Mouse (Mus musculus): Measurements from ENCODE around the gene Zfp260. TPM values are rescaled to one million over a fixed set of nuclear protein-coding genes. Genes with fewer than 3 reads are reported as not detected.

Zfp260 gene
- polyA plus RNA-seq (2015; fragmentation: Illumina TruSeq; extraction: RNeasy Lipid Tissue Mini Kit (QIAGEN cat#74804); ENCODE audit: low read depth, low replicate concordance): 67.4 TPM

DNA sequence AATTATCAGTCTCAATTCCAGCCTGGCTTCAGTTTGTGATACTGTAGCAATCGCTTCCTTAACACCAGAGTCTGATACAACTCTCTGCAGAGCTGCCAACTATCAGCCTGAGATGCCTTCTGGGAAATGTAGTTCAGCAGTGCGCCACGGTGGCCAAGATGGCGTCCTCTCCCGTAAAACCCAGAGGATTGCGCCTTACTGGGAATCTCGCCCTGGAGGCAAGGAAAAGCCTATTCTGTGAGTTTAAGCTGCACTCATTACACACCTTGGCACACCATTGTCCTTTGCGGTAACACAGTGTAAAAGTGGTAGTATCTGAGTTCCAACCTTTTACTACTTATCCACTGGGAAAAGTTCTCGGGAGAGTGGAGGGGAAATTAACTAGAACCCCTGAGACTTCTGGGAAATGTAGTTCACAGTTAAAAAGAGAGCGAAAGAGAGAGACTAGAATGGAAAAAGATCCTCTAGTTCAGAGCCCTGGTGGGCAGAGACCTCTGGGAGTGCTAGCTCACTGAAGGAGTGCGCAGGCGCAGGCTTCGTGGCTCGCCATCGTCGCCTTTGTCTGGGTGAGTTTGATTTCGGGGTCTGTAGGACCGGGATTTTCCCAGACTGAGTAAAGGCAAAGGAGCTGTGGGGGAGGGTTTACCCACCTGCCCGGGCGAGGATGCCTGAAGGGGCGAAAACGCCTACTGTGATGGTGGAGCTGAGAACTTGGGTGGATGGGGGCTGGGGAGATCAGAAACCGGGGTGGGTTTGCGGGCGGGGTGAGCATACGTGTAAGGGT lies at the start of gene Zfp260:
Gene Zfp260, plus strand, starts transcription at position 132 of the 784 bp plus-strand sequence.

DNA sequence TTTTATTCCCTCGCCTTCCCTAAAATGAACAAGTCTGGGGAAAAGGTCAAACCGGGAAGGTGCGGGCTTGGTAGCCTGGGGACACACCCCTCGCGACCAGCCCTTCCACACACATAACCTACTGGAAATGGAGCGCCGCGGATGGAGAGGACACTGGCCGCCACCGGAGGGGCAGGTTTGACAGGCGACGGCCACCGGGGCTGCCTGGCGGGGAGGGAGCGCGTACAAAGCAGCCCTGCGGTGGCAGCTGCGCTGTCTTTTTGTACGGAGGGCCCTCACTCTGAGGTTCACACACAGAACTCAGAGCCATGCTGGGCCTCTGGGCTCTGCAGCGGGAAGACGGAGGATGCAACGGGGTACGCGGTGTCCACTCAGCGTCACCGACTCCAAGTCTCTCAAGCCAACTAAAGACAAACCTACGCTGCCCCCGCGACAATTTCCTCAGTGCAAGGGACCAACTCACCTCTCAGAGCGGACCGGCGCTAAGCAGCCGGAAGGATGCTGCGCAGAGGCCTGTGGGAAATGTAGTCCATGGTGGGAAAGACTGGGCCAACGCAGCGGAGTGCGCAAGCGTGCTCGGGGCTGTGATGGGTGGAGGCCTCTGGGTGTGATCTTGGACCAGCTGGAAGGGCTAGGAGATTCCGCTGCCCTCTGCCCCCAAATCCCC lies 43.6 kb upstream of the Zfp260 start, which contains the start of gene Zfp14:
Gene Zfp14, minus strand, starts transcription at position 499 of the 667 bp plus-strand sequence.

DNA sequence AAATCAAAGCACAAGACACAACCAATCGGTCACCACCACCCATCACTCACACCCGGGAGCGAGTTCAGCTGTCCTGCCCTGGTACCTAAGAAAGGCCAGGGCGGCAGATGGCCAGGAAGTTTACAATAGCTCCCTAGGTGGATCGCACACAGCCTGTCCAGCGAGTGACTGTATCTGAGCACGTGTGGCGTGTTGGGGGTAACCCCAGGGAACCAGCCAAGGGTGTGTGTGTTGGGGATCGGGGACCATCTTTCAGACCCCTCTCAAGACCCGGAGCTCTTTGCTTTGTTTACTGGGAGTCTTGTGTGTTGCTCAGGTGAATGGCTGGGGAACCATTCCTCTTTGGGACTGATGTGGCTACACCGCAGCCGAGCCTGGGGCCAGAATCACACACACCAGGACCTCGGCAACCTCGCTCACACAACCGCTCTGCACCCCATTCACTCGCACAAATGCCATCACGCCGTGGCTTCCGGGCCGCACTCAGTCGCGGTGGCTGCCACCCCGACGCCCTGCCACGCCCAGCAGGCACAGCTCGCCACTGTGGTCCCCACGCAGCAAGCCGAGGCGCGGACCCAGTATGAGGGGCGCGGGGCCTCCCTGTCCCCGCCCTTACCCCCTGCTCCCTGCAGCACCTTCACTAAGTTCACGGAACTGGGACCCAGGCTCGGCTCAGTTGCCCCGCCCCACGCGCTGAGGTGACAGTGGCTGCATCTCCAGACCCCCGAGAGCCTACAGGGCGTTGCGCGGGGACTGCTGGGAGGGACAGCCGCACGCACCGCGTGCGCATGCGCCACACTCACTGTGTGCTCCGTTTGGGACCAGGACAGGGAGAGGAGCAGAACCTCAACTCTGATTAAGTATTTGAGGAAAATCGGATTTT lies 22.2 kb upstream of the Zfp260 start, which contains the start of gene Zfp82:
Gene Zfp82, minus strand, starts transcription at position 755 of the 883 bp plus-strand sequence.

GRCm38 (mm10) chr7:30090092-30090969 lies 4.2 kb upstream of the Zfp260 start, which contains the start of the genes Gm26920 and Zfp566:
Gm26920 (minus strand) TSS chr7:30090410.
Zfp566 (minus strand) TSS chr7:30090527.

DNA sequence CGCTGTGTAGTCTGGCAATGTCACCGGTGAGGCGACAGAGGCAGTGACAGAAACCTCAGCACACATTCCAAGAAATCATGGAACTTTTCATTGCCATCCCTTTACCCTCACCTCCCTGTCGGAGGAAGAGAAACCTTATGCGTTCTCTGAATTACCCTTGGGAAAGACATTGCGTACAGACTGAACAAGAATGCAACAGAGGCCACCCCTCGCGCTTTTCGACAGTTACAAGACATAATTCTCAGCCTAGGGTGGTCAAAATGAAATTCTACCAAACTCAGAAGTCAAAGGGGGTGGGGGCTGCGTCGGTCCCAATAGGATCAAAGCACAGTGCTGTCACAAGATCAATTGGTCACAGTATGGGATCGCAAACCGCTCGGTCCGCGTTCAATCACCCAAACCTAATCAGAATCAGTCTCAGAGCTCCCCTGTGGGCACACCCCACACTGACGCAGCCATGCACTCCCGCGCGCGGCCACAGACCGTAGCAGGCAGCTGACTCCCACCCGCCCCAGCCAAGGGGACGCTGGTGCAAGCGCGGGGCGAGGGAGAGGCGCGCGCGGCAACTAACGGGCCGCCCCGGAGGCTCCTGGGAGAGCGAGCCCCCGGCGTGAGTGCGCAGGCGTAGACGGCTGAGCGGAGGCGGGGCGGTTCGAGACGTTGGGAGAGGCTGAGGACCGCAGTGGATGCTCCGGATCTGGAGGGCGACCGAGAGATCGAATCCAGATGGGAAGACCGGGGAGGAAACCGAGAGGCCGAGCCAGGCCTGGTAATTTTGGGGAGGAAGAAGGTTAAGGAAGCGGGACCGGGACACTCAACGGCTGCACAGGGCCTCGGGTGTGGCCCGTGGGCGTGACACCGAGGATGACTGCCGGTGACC lies 27.0 kb downstream of the Zfp260 start, which contains the start of gene Zfp382:
Gene Zfp382, plus strand, starts transcription at position 635 of the 880 bp plus-strand sequence.

Other genes with a start within 250 kb of the Zfp260 start
- 16.6 TPM for gene Zfp940, start 241.1 kb upstream of the Zfp260 start, polyA plus RNA-seq (2015; fragmentation: Illumina TruSeq; extraction: RNeasy Lipid Tissue Mini Kit (QIAGEN cat#74804); ENCODE audit: low read depth, low replicate concordance)
- gene Zfp420, start 234.8 kb upstream of the Zfp260 start, polyA plus RNA-seq (2015; fragmentation: Illumina TruSeq; extraction: RNeasy Lipid Tissue Mini Kit (QIAGEN cat#74804); ENCODE audit: low read depth, low replicate concordance): 20.0 TPM
- gene Zfp27, start 188.2 kb upstream of the Zfp260 start, polyA plus RNA-seq (2015; fragmentation: Illumina TruSeq; extraction: RNeasy Lipid Tissue Mini Kit (QIAGEN cat#74804); ENCODE audit: low read depth, low replicate concordance): 16.2 TPM
- 13.4 TPM for gene Zfp383, start 186.6 kb upstream of the Zfp260 start, polyA plus RNA-seq (2015; fragmentation: Illumina TruSeq; extraction: RNeasy Lipid Tissue Mini Kit (QIAGEN cat#74804); ENCODE audit: low read depth, low replicate concordance)
- gene Zfp74, start 140.7 kb upstream of the Zfp260 start, polyA plus RNA-seq (2015; fragmentation: Illumina TruSeq; extraction: RNeasy Lipid Tissue Mini Kit (QIAGEN cat#74804); ENCODE audit: low read depth, low replicate concordance): 11.1 TPM
- gene Zfp568, start 110.8 kb upstream of the Zfp260 start, polyA plus RNA-seq (2015; fragmentation: Illumina TruSeq; extraction: RNeasy Lipid Tissue Mini Kit (QIAGEN cat#74804); ENCODE audit: low read depth, low replicate concordance): 1.8 TPM
- gene Zfp14, start 43.4 kb upstream of the Zfp260 start, polyA plus RNA-seq (2015; fragmentation: Illumina TruSeq; extraction: RNeasy Lipid Tissue Mini Kit (QIAGEN cat#74804); ENCODE audit: low read depth, low replicate concordance): 16.0 TPM
- gene Zfp82, start 21.9 kb upstream of the Zfp260 start, polyA plus RNA-seq (2015; fragmentation: Illumina TruSeq; extraction: RNeasy Lipid Tissue Mini Kit (QIAGEN cat#74804); ENCODE audit: low read depth, low replicate concordance): 5.0 TPM
- gene Gm26920, start 4.4 kb upstream of the Zfp260 start, polyA plus RNA-seq (2015; fragmentation: Illumina TruSeq; extraction: RNeasy Lipid Tissue Mini Kit (QIAGEN cat#74804); ENCODE audit: low read depth, low replicate concordance): 0.83 TPM
- gene Zfp566, start 4.2 kb upstream of the Zfp260 start, polyA plus RNA-seq (2015; fragmentation: Illumina TruSeq; extraction: RNeasy Lipid Tissue Mini Kit (QIAGEN cat#74804); ENCODE audit: low read depth, low replicate concordance): 7.6 TPM
- gene Zfp382, start 27.2 kb downstream of the Zfp260 start, polyA plus RNA-seq (2015; fragmentation: Illumina TruSeq; extraction: RNeasy Lipid Tissue Mini Kit (QIAGEN cat#74804); ENCODE audit: low read depth, low replicate concordance): 13.2 TPM
- gene Zfp146, start 75.0 kb downstream of the Zfp260 start, polyA plus RNA-seq (2015; fragmentation: Illumina TruSeq; extraction: RNeasy Lipid Tissue Mini Kit (QIAGEN cat#74804); ENCODE audit: low read depth, low replicate concordance): 38.1 TPM
- 10.0 TPM for gene Cox7a1, start 89.4 kb downstream of the Zfp260 start, polyA plus RNA-seq (2015; fragmentation: Illumina TruSeq; extraction: RNeasy Lipid Tissue Mini Kit (QIAGEN cat#74804); ENCODE audit: low read depth, low replicate concordance)
- gene Capns1, start 104.0 kb downstream of the Zfp260 start, polyA plus RNA-seq (2015; fragmentation: Illumina TruSeq; extraction: RNeasy Lipid Tissue Mini Kit (QIAGEN cat#74804); ENCODE audit: low read depth, low replicate concordance): 226 TPM
- gene Polr2i, start 137.2 kb downstream of the Zfp260 start, polyA plus RNA-seq (2015; fragmentation: Illumina TruSeq; extraction: RNeasy Lipid Tissue Mini Kit (QIAGEN cat#74804); ENCODE audit: low read depth, low replicate concordance): 79.0 TPM
- gene Tbcb, start 137.5 kb downstream of the Zfp260 start, polyA plus RNA-seq (2015; fragmentation: Illumina TruSeq; extraction: RNeasy Lipid Tissue Mini Kit (QIAGEN cat#74804); ENCODE audit: low read depth, low replicate concordance): 168 TPM
- not detected for gene Ovol3, start 140.9 kb downstream of the Zfp260 start, polyA plus RNA-seq (2015; fragmentation: Illumina TruSeq; extraction: RNeasy Lipid Tissue Mini Kit (QIAGEN cat#74804); ENCODE audit: low read depth, low replicate concordance)
- gene Thap8, start 185.3 kb downstream of the Zfp260 start, polyA plus RNA-seq (2015; fragmentation: Illumina TruSeq; extraction: RNeasy Lipid Tissue Mini Kit (QIAGEN cat#74804); ENCODE audit: low read depth, low replicate concordance): not detected
- gene Wdr62, start 185.6 kb downstream of the Zfp260 start, polyA plus RNA-seq (2015; fragmentation: Illumina TruSeq; extraction: RNeasy Lipid Tissue Mini Kit (QIAGEN cat#74804); ENCODE audit: low read depth, low replicate concordance): 1.8 TPM
- gene Clip3, start 197.0 kb downstream of the Zfp260 start, polyA plus RNA-seq (2015; fragmentation: Illumina TruSeq; extraction: RNeasy Lipid Tissue Mini Kit (QIAGEN cat#74804); ENCODE audit: low read depth, low replicate concordance): 504 TPM
- gene Alkbh6, start 213.9 kb downstream of the Zfp260 start, polyA plus RNA-seq (2015; fragmentation: Illumina TruSeq; extraction: RNeasy Lipid Tissue Mini Kit (QIAGEN cat#74804); ENCODE audit: low read depth, low replicate concordance): 87.8 TPM
- 9.7 TPM for gene Syne4, start 220.0 kb downstream of the Zfp260 start, polyA plus RNA-seq (2015; fragmentation: Illumina TruSeq; extraction: RNeasy Lipid Tissue Mini Kit (QIAGEN cat#74804); ENCODE audit: low read depth, low replicate concordance)
- 0.43 TPM for gene E130208F15Rik, start 227.0 kb downstream of the Zfp260 start, polyA plus RNA-seq (2015; fragmentation: Illumina TruSeq; extraction: RNeasy Lipid Tissue Mini Kit (QIAGEN cat#74804); ENCODE audit: low read depth, low replicate concordance)
- gene Sdhaf1, start 229.1 kb downstream of the Zfp260 start, polyA plus RNA-seq (2015; fragmentation: Illumina TruSeq; extraction: RNeasy Lipid Tissue Mini Kit (QIAGEN cat#74804); ENCODE audit: low read depth, low replicate concordance): 11.2 TPM

Measured in brain, adult 10 weeks (tissue).